Mouse (Mus musculus) T-cell, adult 66 days (primary cell): ENCODE measurements around the gene Nsdhl. TPM values are rescaled to one million over a fixed set of nuclear protein-coding genes. Genes with fewer than 3 reads are reported as not detected.

Source experiments
- total RNA-seq, 2 experiments: library from RNA; stranded (reverse); gene quantifications; 3 replicates in 1 of 2; 4 replicates in 1 of 2; pipeline ENCODE4 v1.2.4; 2023

Gene Nsdhl
- 10 to 100 TPM; 13.8 to 15.8 TPM for total RNA-seq

DNA sequence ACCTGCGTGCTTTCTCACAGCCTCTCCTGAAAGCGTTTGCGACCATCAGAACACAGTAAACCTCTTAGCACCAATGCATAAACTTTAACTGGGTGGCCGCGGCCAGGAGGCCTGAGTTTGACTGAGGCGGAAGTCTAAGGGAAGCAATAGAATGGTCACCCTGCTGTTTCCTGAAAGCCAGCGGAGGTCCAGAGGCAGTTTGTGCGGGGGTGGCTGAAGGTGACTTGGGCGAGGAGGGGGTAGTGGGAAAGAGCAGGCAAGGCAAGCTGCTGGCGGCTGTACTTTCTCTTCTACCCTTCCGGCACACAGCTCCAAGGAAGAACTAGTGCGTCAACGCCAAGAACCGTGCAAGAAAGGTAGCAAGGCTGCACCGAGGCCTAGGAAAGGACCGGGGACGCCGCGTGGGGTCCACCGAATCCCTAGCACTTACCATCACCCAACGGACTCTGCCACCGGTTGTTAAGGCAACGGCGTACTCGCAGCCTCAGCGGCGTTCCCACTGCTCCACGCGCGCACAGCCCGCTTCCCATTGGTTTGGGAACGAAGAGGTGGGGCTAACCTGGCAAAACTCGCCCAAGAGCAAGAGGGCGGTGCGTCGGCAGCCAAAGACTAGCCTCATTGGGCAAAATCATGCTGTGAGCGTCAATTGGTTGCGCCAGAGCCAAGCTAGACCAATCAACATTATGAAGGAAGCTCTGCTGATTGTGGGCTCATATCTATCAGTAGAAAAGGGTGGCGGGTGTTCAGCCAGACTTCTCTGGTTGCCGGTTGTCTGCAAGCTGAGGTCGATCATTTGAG is at the start of gene Nsdhl, which contains the start of gene Cetn2:
Gene Nsdhl, plus strand, starts transcription at position 674 of the 798 bp plus-strand sequence.
Gene Cetn2, minus strand, starts transcription at position 528 of the 798 bp plus-strand sequence.

GRCm38 (mm10) chrX:72986841-72987519 is 68.6 kb downstream of the Nsdhl start, which contains the start of gene Zfp185:
Gene Zfp185, plus strand, starts transcription at chrX:72987339.

Other genes with a start within 250 kb of the Nsdhl start
- not detected for gene Gabrq, start 93.4 kb upstream of the Nsdhl start, total RNA-seq
- gene Cetn2, start 146 bp upstream of the Nsdhl start, total RNA-seq, result 10 to 100 TPM; 39.0 to 41.0 TPM
- gene Zfp185, start 68.8 kb downstream of the Nsdhl start, total RNA-seq, result under 1 TPM in 1 of 2 experiments, not detected in 1; 0.35 TPM
- 1 to 10 TPM; 2.1 to 2.7 TPM for gene Pnma5, start 118.5 kb downstream of the Nsdhl start, total RNA-seq
- not detected for gene Pnma3, start 146.2 kb downstream of the Nsdhl start, total RNA-seq
- 10 to 100 TPM; 53.0 to 54.4 TPM for gene Xlr4a, start 163.9 kb downstream of the Nsdhl start, total RNA-seq
- gene Xlr3a, start 178.5 kb downstream of the Nsdhl start, total RNA-seq, result 1 to 10 TPM in 1 of 2 experiments, not detected in 1; 1.1 TPM
- not detected for gene Gm14685, start 198.5 kb downstream of the Nsdhl start, total RNA-seq
- gene Xlr5b, start 230.2 kb downstream of the Nsdhl start, total RNA-seq, result not detected
- gene DXBay18, start 230.9 kb downstream of the Nsdhl start, total RNA-seq, result under 1 TPM in 1 of 2 experiments, not detected in 1; 0.74 TPM